8 mouse cellular contexts compared by ENCODE assay signal in genomic region chr9:31210749-31211689, GRCm38 (mm10). TPM values are rescaled to one million over a fixed set of nuclear protein-coding genes. Genes with fewer than 3 reads are reported as not detected.
A peak's percentile ranks its signal among the peaks of the same experiment; 100 is the strongest.
DNase-seq lines count a peak whose midpoint lies in the region; ATAC-seq lines count a peak whose summit lies in the region.

No protein-coding gene starts in this region.

- H3K4me1 ChIP-seq in hindbrain, embryonic 15.5 days (replicated peaks) = peaks cover 50% of the 10 kb centered on the region
- H3K4me1 ChIP-seq in midbrain, embryonic 12.5 days = peaks cover 22% of the 10 kb centered on the region

- H3K36me3 ChIP-seq in hindbrain, embryonic 15.5 days = no peaks in the 10 kb centered on the region
- H3K36me3 ChIP-seq in midbrain, embryonic 12.5 days = no peaks in the 10 kb centered on the region

- H3K27me3 ChIP-seq in hindbrain, embryonic 15.5 days = no peaks in the 10 kb centered on the region
- no peaks in the 10 kb centered on the region for H3K27me3 ChIP-seq in midbrain, embryonic 12.5 days

- H3K4me3 ChIP-seq in hindbrain, embryonic 15.5 days = peak overlapping the region; percentile 77
- peak overlapping the region; percentile 97 for H3K4me3 ChIP-seq in midbrain, embryonic 12.5 days

- intact Hi-C loops in left cerebral cortex, postnatal 4 days (cut with DNase I) = loop anchor here (2.0 kb wide), 1 partner anchor 70 kb away; the partner anchor contains the start of gene Prdm10

- H3K27ac ChIP-seq in hindbrain, embryonic 15.5 days (replicated peaks) = peak overlapping the region; percentile 92
- peak overlapping the region; percentile 94 for H3K27ac ChIP-seq in midbrain, embryonic 12.5 days (replicated peaks)

- no peaks in the 10 kb centered on the region for H3K9me3 ChIP-seq in hindbrain, embryonic 15.5 days
- no peaks in the 10 kb centered on the region for H3K9me3 ChIP-seq in midbrain, embryonic 12.5 days

- peak overlapping the region; percentile 90 for H3K4me2 ChIP-seq in hindbrain, embryonic 15.5 days
- peak overlapping the region; percentile 87 for H3K4me2 ChIP-seq in midbrain, embryonic 12.5 days (replicated peaks)

- DNase-seq in left cerebral cortex, adult 18-20 months (ENCODE audit: low spot score in 2 of 2) = peak; percentile 24 to 25
- no peak for DNase-seq in left cerebral cortex, adult 9 months (ENCODE audit: low spot score in 2 of 2)
- peak; percentile 76 to 78 for DNase-seq in cerebellum, postnatal 10 days
- peak; percentile 15 to 29 for DNase-seq in frontal cortex, postnatal 14 days (ENCODE audit: low spot score in 2 of 2)
- peak; percentile 49 for DNase-seq in left cerebral cortex, postnatal 4 days
- peak; percentile 58 to 63 for DNase-seq in spleen, postnatal 10 days (ENCODE audit: low spot score in 2 of 2)

- ATAC-seq in hindbrain, embryonic 15.5 days (ENCODE audit: low FRiP score, low read depth) = peak; percentile 69
- peak; percentile 65; the same call in 1 of the 2 replicates for ATAC-seq in midbrain, embryonic 12.5 days (ENCODE audit: low FRiP score, low read depth)

- WGBS in hindbrain, embryonic 15.5 days = under 1% methylated on average over 64 of the region's 93 CpGs
- under 1% methylated on average over 81 of the region's 93 CpGs for WGBS in midbrain, embryonic 12.5 days

- peak overlapping the region; percentile 81 for H3K9ac ChIP-seq in hindbrain, embryonic 15.5 days
- peak overlapping the region; percentile 96 for H3K9ac ChIP-seq in midbrain, embryonic 12.5 days (replicated peaks)

RNA-seq across cellular contexts. Expression of gene Aplp2, which starts 0.6 kb away (rescaled TPM):
- total RNA-seq in left cerebral cortex, adult 18-20 months (2021) = 100 to 1,000 TPM; 590 to 591 TPM
- polyA plus RNA-seq in hindbrain, embryonic 15.5 days (2015; fragmentation: Nextera tagmentation; extraction: Ambion mirVana) = 374 and 412 TPM in 2 replicates
- total RNA-seq in left cerebral cortex, postnatal 4 days (2021) = 100 to 1,000 TPM; 305 to 324 TPM
- 252 and 255 TPM in 2 replicates for polyA plus RNA-seq in midbrain, embryonic 12.5 days (2016; fragmentation: Nextera tagmentation; extraction: Ambion mirVana)

Comparison
In these comparisons a context has a peak if more than half of its experiments do, and no peak if none do; other contexts are left out.
1. DNase-seq: peak in left cerebral cortex, adult 18-20 months (2 of 2), cerebellum, postnatal 10 days (2 of 2), frontal cortex, postnatal 14 days (2 of 2), left cerebral cortex, postnatal 4 days (single experiment) and spleen, postnatal 10 days (2 of 2); none in left cerebral cortex, adult 9 months (0 of 2).